Mouse (Mus musculus) liver, embryonic 14.5 days (tissue): ENCODE data around the gene Acin1.

Source experiments
- CTCF ChIP-seq: IDR thresholded peaks from 2 replicates; pipeline ENCODE4 v1.5.1; 2016; ENCODE audit warnings: antibody characterized with exemption, low read depth, control low read depth
- EP300 ChIP-seq: IDR thresholded peaks from 2 replicates; pipeline ENCODE4 v1.6.1; 2016; ENCODE audit warnings: antibody characterized with exemption, low read depth

DNA sequence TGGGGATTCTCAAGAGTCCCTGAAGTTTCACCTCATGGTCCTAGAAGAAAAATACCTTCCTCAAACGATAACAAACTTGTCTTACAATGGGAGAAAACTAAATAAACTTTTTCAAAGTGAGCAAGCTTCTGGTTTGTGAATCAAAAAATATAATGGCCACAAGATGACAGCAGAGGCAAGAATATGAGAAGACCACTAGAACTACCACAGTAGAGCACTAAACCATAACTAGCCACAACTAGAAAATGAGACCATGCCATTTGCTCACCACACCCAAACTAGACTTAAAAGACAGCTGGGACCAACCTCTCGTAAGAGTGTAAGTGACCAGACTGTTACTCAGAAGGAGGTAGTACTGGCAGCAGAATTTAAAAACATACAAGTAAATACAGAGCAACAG is 26.7 kb downstream of the Acin1 start:
- no peak for TF ChIP-seq CTCF
- no peak for TF ChIP-seq EP300
